Mouse (Mus musculus) liver, embryonic 15.5 days (tissue): Measurements from ENCODE around the gene Tuba1c. TPM values are rescaled to one million over a fixed set of nuclear protein-coding genes. Genes with fewer than 3 reads are reported as not detected.
A peak's percentile ranks its signal among the peaks of the same experiment; 100 is the strongest.

Source experiments
- ATAC-seq: fragments of 200-750 bp; cut with Nextera tagmentation; 2 replicates; pipeline ENCODE4 v1.8.0; 2017; ENCODE audit warnings: moderate number of reproducible peaks, mild to moderate bottlenecking, moderate library complexity; ENCODE audit not compliant: insufficient read depth
- H3K27ac ChIP-seq: fragments of 300-500 bp; sonication (generic); replicated peaks from 2 replicates; pipeline ENCODE4 v1.5.1; 2015; ENCODE audit warnings: mild to moderate bottlenecking, inconsistent platforms
- H3K27me3 ChIP-seq: fragments of 300-500 bp; sonication (generic); 2 replicates; pipeline ENCODE4 v1.6.1; 2015; ENCODE audit warnings: mild to moderate bottlenecking, inconsistent platforms
- H3K36me3 ChIP-seq: fragments of 300-500 bp; sonication (generic); replicated peaks from 2 replicates; pipeline ENCODE4 v1.6.1; 2015; ENCODE audit warnings: moderate library complexity, mild to moderate bottlenecking, inconsistent platforms
- H3K4me1 ChIP-seq: fragments of 300-500 bp; sonication (generic); replicated peaks from 2 replicates; pipeline ENCODE4 v1.6.1; 2015; ENCODE audit warnings: inconsistent platforms
- H3K4me2 ChIP-seq: fragments of 300-500 bp; sonication (generic); 2 replicates; pipeline ENCODE4 v1.6.1; 2015; ENCODE audit warnings: moderate library complexity, mild to moderate bottlenecking, inconsistent platforms
- H3K4me3 ChIP-seq: fragments of 300-500 bp; sonication (generic); replicated peaks from 2 replicates; pipeline ENCODE4 v1.5.1; 2015; ENCODE audit warnings: mild to moderate bottlenecking, inconsistent platforms
- H3K9ac ChIP-seq: fragments of 300-500 bp; sonication (generic); 2 replicates; pipeline ENCODE4 v1.6.1; 2015; ENCODE audit warnings: moderate library complexity, mild to moderate bottlenecking, inconsistent platforms
- H3K9me3 ChIP-seq: fragments of 300-500 bp; sonication (generic); replicated peaks from 2 replicates; pipeline ENCODE4 v1.6.1; 2016; ENCODE audit warnings: inconsistent platforms
- WGBS: fragments of 180-500 bp; shearing (Covaris S2); methylation state at CpG from one replicate; pipeline ENCODE4 v1.1.7; 2015; ENCODE audit warnings: mixed read lengths; ENCODE audit not compliant: insufficient replicate concordance; 5-methylcytosine and 5-hydroxymethylcytosine counted together
- microRNA-seq: library from miRNA; unstranded; fragments of <30 nt; microRNA quantifications from one replicate; pipeline ENCODE4, GENCODE M21; 2016
- polyA plus RNA-seq: library from polyadenylated mRNA; unstranded; fragments of >200 nt; fragmentation: Nextera tagmentation; extraction: Ambion mirVana; gene quantifications from 2 replicates; pipeline ENCODE4 v1.2.1, GENCODE M21; 2015

The Tuba1c gene
- polyA plus RNA-seq, 1 experiment from 2014 or later: 271 TPM

- 23% methylated on average over 19 of the region's 19 CpGs for WGBS
- Histone ChIP-seq H3K9ac (no peak overlapping the region), H3K27me3 (peaks cover 66% of the 10 kb centered on the region), H3K36me3 (peaks cover 35% of the 10 kb centered on the region), H3K4me3 (no peak overlapping the region), H3K27ac (no peak overlapping the region), H3K4me2 (peak overlapping the region; percentile 44; the same call in 1 of the 2 replicates), H3K9me3 (no peaks in the 10 kb centered on the region), H3K4me1 (peaks cover 38% of the 10 kb centered on the region)
- ATAC-seq: no peak
These were observed 54.9 kb downstream of the Tuba1c start for GRCm38 (mm10) chr15:99084618-99085017.

GRCm38 (mm10) chr15:99085997-99086396 lies 56.3 kb downstream of the Tuba1c start:
- no peak overlapping the region for H3K4me3 ChIP-seq
- WGBS: 67% methylated on average over 4 of the region's 4 CpGs
- H3K27me3 ChIP-seq: peaks cover 79% of the 10 kb centered on the region
- no peak overlapping the region for H3K27ac ChIP-seq
- peaks cover 25% of the 10 kb centered on the region for H3K36me3 ChIP-seq
- H3K4me2 ChIP-seq: no peak overlapping the region
- peaks cover 38% of the 10 kb centered on the region for H3K4me1 ChIP-seq
- H3K9me3 ChIP-seq: no peaks in the 10 kb centered on the region
- H3K9ac ChIP-seq: no peak overlapping the region
- ATAC-seq: no peak

GRCm38 (mm10) chr15:99087253-99088075 lies 57.8 kb downstream of the Tuba1c start, which contains the start of gene C1ql4:
TSS of gene C1ql4 (minus strand) at chr15:99087817.
- Histone ChIP-seq H3K36me3 (peaks cover 11% of the 10 kb centered on the region), H3K27me3 (peaks cover 94% of the 10 kb centered on the region)
- 12% methylated on average over 60 of the region's 60 CpGs for WGBS

More at GRCm38 (mm10) chr15:99087253-99088075, 57.8 kb downstream of the Tuba1c start, which contains the start of gene C1ql4:
- ATAC-seq: no peak
- Histone ChIP-seq H3K4me2 (peak within 1 kb of the TSS; percentile 52), H3K27ac (no peak within 1 kb of the TSS), H3K9ac (no peak within 1 kb of the TSS), H3K4me1 (peaks cover 41% of the 10 kb centered on the region), H3K4me3 (peak within 1 kb of the TSS; percentile 21), H3K9me3 (no peaks in the 10 kb centered on the region)

Small RNA genes lying within 50 kb of the gene (microRNA-seq; reads per million reads assigned to microRNA genes)
- 4.1 reads per million, percentile 11 among the genes with 10 or more reads in this experiment for gene Mir6960

Other genes starting within 250 kb of the Tuba1c start
- gene Wnt1, start 240.0 kb upstream of the Tuba1c start, polyA plus RNA-seq: not detected in 2 replicates
- not detected in 2 replicates for gene Ddn, start 220.4 kb upstream of the Tuba1c start, polyA plus RNA-seq
- gene Prkag1, start 198.4 kb upstream of the Tuba1c start, polyA plus RNA-seq: 94.1 and 95.7 TPM in 2 replicates
- 3.7 and 4.2 TPM in 2 replicates for gene Kmt2d, start 158.7 kb upstream of the Tuba1c start, polyA plus RNA-seq
- gene Rhebl1, start 135.4 kb upstream of the Tuba1c start, polyA plus RNA-seq: 2.9 and 3.0 TPM in 2 replicates
- 0.08 and 0.12 TPM in 2 replicates for gene Dhh, start 131.4 kb upstream of the Tuba1c start, polyA plus RNA-seq
- gene Lmbr1l, start 111.7 kb upstream of the Tuba1c start, polyA plus RNA-seq: 4.7 and 4.8 TPM in 2 replicates
- 1,053 and 1,106 TPM in 2 replicates for gene Tuba1b, start 95.3 kb upstream of the Tuba1c start, polyA plus RNA-seq
- gene Gm49450, start 76.3 kb upstream of the Tuba1c start, polyA plus RNA-seq: not detected in 2 replicates
- gene Tuba1a, start 76.2 kb upstream of the Tuba1c start, polyA plus RNA-seq: 71.7 and 75.1 TPM in 2 replicates
- 0.83 and 1.2 TPM in 2 replicates for gene Prph, start 25.3 kb downstream of the Tuba1c start, polyA plus RNA-seq
- gene Troap, start 44.7 kb downstream of the Tuba1c start, polyA plus RNA-seq: 14.6 and 15.9 TPM in 2 replicates
- gene C1ql4, start 57.9 kb downstream of the Tuba1c start, polyA plus RNA-seq: not detected in 2 replicates
- 18.1 and 21.5 TPM in 2 replicates for gene Dnajc22, start 63.3 kb downstream of the Tuba1c start, polyA plus RNA-seq
- gene Spats2, start 96.0 kb downstream of the Tuba1c start, polyA plus RNA-seq: 6.7 and 7.7 TPM in 2 replicates
- gene Kcnh3, start 195.0 kb downstream of the Tuba1c start, polyA plus RNA-seq: 0.12 and 0.30 TPM in 2 replicates
- 42.8 and 46.2 TPM in 2 replicates for gene Mcrs1, start 222.1 kb downstream of the Tuba1c start, polyA plus RNA-seq